Mouse (Mus musculus) forebrain, embryonic 16.5 days (tissue): ENCODE results near the gene Slc8a3. TPM values are rescaled to one million over a fixed set of nuclear protein-coding genes. Genes with fewer than 3 reads are reported as not detected.

Experiments used
- ATAC-seq: fragments of 200-750 bp; cut with Nextera tagmentation; 2 replicates; pipeline ENCODE4 v1.8.0; 2017; ENCODE audit warnings: mild to moderate bottlenecking, moderate library complexity
- H3K27ac ChIP-seq: fragments of 300-500 bp; sonication (generic); 2 replicates; pipeline ENCODE4 v1.5.1; 2014; ENCODE audit warnings: low read length, control low read depth
- H3K27me3 ChIP-seq: fragments of 300-500 bp; sonication (generic); replicated peaks from 2 replicates; pipeline ENCODE4 v1.6.1; 2014; ENCODE audit warnings: low read length; ENCODE audit not compliant: control insufficient read depth, insufficient read depth
- H3K36me3 ChIP-seq: fragments of 300-500 bp; sonication (generic); 2 replicates; pipeline ENCODE4 v1.6.1; 2014; ENCODE audit not compliant: control insufficient read depth, insufficient read depth
- H3K4me1 ChIP-seq: fragments of 300-500 bp; sonication (generic); replicated peaks from 2 replicates; pipeline ENCODE4 v1.6.1; 2014; ENCODE audit warnings: low read length; ENCODE audit not compliant: control insufficient read depth, insufficient read depth
- H3K4me2 ChIP-seq: fragments of 300-500 bp; sonication (generic); 2 replicates; pipeline ENCODE4 v1.6.1; 2014; ENCODE audit warnings: mild to moderate bottlenecking, low read length, control low read depth
- H3K4me3 ChIP-seq: fragments of 300-500 bp; sonication (generic); replicated peaks from 2 replicates; pipeline ENCODE4 v1.5.1; 2014; ENCODE audit warnings: mild to moderate bottlenecking, low read length, control low read depth
- H3K9ac ChIP-seq: fragments of 300-500 bp; sonication (generic); replicated peaks from 2 replicates; pipeline ENCODE4 v1.6.1; 2014; ENCODE audit warnings: low read depth, low read length, control low read depth
- H3K9me3 ChIP-seq: fragments of 300-500 bp; sonication (generic); 2 replicates; pipeline ENCODE4 v1.6.1; 2016; ENCODE audit warnings: low read length; ENCODE audit not compliant: control insufficient read depth
- WGBS: fragments of 180-500 bp; shearing (Covaris S2); extraction: QIAGEN DNeasy Blood & Tissue Kit; methylation state at CpG from one replicate; pipeline ENCODE4 v1.1.7; 2014; 5-methylcytosine and 5-hydroxymethylcytosine counted together
- polyA plus RNA-seq: library from polyadenylated mRNA; unstranded; fragments of >200 nt; fragmentation: Nextera tagmentation; extraction: Ambion mirVana; gene quantifications from 2 replicates; pipeline ENCODE4 v1.2.1, GENCODE M21; 2015

Slc8a3 gene
- polyA plus RNA-seq, 1 experiment from 2014 or later: 7.0 TPM

DNA sequence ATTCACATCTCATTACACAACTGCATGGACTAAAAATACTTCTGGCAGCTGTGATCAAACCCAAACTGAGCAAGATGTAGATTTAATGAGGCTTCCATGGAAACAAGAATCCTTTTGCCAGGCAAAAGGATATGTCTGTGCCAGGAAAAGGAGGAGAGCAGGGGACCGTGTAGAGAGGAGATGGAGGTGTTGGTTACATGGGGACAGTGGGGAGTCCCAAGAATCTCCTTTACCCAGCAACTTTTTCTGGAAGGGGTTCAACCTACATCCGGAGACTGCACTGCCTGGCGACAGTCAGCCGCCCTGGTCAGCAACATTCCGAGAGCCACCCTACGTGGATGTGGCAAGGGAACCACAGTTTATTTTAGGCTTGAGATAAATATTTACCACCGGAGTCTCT is 88.0 kb downstream of the Slc8a3 start:
- Histone ChIP-seq H3K36me3 (no peaks in the 10 kb centered on the region), H3K9ac (no peak overlapping the region), H3K27me3 (no peaks in the 10 kb centered on the region), H3K27ac (no peak overlapping the region), H3K4me2 (no peak overlapping the region), H3K4me3 (no peak overlapping the region), H3K9me3 (no peaks in the 10 kb centered on the region), H3K4me1 (peaks cover 5% of the 10 kb centered on the region; the same call in 1 of the 2 replicates)
- ATAC-seq: 0 out of 2 replicates have a peak, but pooled peaks have one; percentile 23
- 75% methylated on average over 7 of the region's 7 CpGs for WGBS

GRCm38 (mm10) chr12:81244492-81244891 is 88.5 kb downstream of the Slc8a3 start:
- 50% methylated on average over 1 of the region's 1 CpGs for WGBS
- H3K9ac ChIP-seq: no peak overlapping the region

DNA sequence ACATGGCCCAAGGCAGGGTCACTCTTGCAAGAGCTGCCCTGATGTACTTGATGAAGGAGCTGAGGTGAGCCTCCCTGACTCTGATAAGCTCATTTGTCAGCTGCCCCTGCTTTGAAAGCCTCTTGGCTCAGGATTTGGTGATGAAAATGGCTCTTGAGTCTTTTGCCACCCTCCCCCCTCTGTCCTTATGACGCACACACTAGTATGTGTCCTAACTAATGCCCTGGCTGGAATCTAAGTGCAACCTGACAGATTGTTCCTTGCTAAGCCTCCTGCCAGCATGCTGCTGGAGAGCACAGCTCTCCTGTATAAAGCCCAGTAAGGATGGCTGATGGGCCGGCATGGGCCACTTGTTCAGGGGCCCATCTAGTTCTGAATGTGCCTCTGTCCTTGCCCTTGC is 91.3 kb downstream of the Slc8a3 start:
- 89% methylated on average over 2 of the region's 2 CpGs for WGBS
- Histone ChIP-seq H3K4me2 (no peak overlapping the region), H3K9ac (no peak overlapping the region), H3K27me3 (no peaks in the 10 kb centered on the region), H3K4me1 (peaks cover 5% of the 10 kb centered on the region; the same call in 1 of the 2 replicates), H3K9me3 (no peaks in the 10 kb centered on the region), H3K36me3 (no peaks in the 10 kb centered on the region), H3K4me3 (no peak overlapping the region), H3K27ac (no peak overlapping the region)
- ATAC-seq: no peak

More at GRCm38 (mm10) chr12:81244492-81244891, 88.5 kb downstream of the Slc8a3 start:
- Histone ChIP-seq H3K4me3 (no peak overlapping the region), H3K4me2 (no peak overlapping the region), H3K9me3 (no peaks in the 10 kb centered on the region), H3K27me3 (no peaks in the 10 kb centered on the region), H3K27ac (no peak overlapping the region), H3K36me3 (no peaks in the 10 kb centered on the region), H3K4me1 (peaks cover 5% of the 10 kb centered on the region; the same call in 1 of the 2 replicates)
- no peak for ATAC-seq

- WGBS: 64% methylated on average over 4 of the region's 4 CpGs
- no peak overlapping the region for H3K4me3 ChIP-seq
- H3K27ac ChIP-seq: no peak overlapping the region
- ATAC-seq: no peak
- no peaks in the 10 kb centered on the region for H3K36me3 ChIP-seq
- peaks cover 5% of the 10 kb centered on the region; the same call in 1 of the 2 replicates for H3K4me1 ChIP-seq
- no peaks in the 10 kb centered on the region for H3K27me3 ChIP-seq
- H3K9ac ChIP-seq: no peak overlapping the region
- no peak overlapping the region for H3K4me2 ChIP-seq
- no peaks in the 10 kb centered on the region for H3K9me3 ChIP-seq
Measured at GRCm38 (mm10) chr12:81241096-81241495, 91.9 kb downstream of the Slc8a3 start.

DNA sequence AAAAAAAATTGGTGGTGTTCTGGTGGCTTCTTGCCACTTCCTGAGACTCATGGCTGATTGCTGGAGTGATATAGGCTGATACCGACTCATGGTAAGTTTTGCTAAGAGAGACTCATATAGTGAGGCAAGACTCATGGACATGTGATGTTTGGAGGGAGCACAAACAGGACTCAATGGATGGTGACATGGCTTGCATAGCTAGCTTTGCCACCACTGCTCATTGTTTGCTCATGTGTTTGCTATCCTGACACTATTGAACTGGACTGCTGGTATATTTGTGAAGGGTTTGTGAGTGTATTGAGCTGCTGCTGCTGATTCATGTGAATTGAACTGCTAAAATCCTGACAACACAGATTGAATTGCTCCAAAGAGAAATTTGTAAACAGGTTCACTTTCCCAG is 95.8 kb downstream of the Slc8a3 start:
- no peak for ATAC-seq
- no peak overlapping the region for H3K27ac ChIP-seq
- no peaks in the 10 kb centered on the region for H3K27me3 ChIP-seq
- no peaks in the 10 kb centered on the region for H3K4me1 ChIP-seq
- H3K9ac ChIP-seq: no peak overlapping the region
- H3K4me2 ChIP-seq: no peak overlapping the region
- no peak overlapping the region for H3K4me3 ChIP-seq
- WGBS: 100% methylated on average over 1 of the region's 1 CpGs
- H3K9me3 ChIP-seq: no peaks in the 10 kb centered on the region
- H3K36me3 ChIP-seq: no peaks in the 10 kb centered on the region

GRCm38 (mm10) chr12:81235456-81236330 is 97.3 kb downstream of the Slc8a3 start:
- 88% methylated on average over 10 of the region's 10 CpGs for WGBS
- H3K4me2 ChIP-seq: no peak overlapping the region
- ATAC-seq: no peak

GRCm38 (mm10) chr12:81233746-81234380 is 99.1 kb downstream of the Slc8a3 start:
- no peak overlapping the region for H3K9ac ChIP-seq
- ATAC-seq: no peak
- no peak overlapping the region for H3K4me2 ChIP-seq
- H3K27ac ChIP-seq: no peak overlapping the region
- WGBS: 95% methylated on average over 1 of the region's 1 CpGs
- peaks cover under 1% of the 10 kb centered on the region; the same call in 1 of the 2 replicates for H3K4me1 ChIP-seq
- H3K9me3 ChIP-seq: no peaks in the 10 kb centered on the region
- no peaks in the 10 kb centered on the region for H3K36me3 ChIP-seq
- H3K4me3 ChIP-seq: no peak overlapping the region
- H3K27me3 ChIP-seq: no peaks in the 10 kb centered on the region

More at GRCm38 (mm10) chr12:81235456-81236330, 97.3 kb downstream of the Slc8a3 start:
- H3K27me3 ChIP-seq: no peaks in the 10 kb centered on the region
- H3K27ac ChIP-seq: no peak overlapping the region
- H3K4me3 ChIP-seq: no peak overlapping the region
- H3K9me3 ChIP-seq: no peaks in the 10 kb centered on the region
- H3K36me3 ChIP-seq: no peaks in the 10 kb centered on the region
- H3K4me1 ChIP-seq: no peaks in the 10 kb centered on the region
- no peak overlapping the region for H3K9ac ChIP-seq

DNA sequence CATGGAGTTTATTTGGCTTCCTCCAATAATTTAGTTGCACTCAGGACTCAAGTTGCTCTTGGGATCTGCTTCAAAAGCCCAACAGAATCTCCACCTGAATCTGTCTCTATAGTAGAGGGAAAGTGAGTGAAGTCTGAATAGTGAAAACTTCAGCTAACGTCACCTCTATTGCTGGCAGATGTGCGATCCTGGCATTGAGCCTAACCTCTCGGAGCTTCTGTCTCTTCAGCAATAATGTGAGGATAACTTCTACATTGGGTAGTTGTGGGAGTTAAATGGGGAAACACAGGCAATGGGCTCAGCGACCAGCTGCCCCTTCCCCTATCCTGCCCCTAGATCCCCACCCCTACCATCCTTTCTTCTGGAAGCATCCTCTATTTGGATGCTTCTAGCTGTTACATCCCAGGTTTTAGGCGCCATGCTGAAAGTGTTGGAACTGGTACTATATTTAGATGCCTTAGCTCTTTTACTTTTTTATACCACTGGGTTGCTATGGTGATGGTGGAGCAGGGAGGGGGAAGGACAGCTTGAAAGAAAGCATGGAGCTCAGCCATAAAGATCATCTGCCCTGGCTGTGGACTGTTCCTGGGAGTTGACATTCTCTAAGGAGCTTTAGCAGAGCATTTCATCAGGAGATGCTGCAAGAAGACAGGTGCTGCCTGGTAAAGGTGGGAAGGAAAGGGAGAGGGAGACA is 105.1 kb downstream of the Slc8a3 start:
- H3K4me3 ChIP-seq: no peak overlapping the region
- H3K9me3 ChIP-seq: no peaks in the 10 kb centered on the region
- no peaks in the 10 kb centered on the region for H3K36me3 ChIP-seq
- H3K4me1 ChIP-seq: peaks cover 29% of the 10 kb centered on the region
- H3K9ac ChIP-seq: no peak overlapping the region
- peak; percentile 88 for ATAC-seq
- H3K4me2 ChIP-seq: peak overlapping the region; percentile 41
- H3K27me3 ChIP-seq: no peaks in the 10 kb centered on the region
- peak overlapping the region; percentile 87 for H3K27ac ChIP-seq
- 43% methylated on average over 5 of the region's 5 CpGs for WGBS

- H3K4me3 ChIP-seq: no peak overlapping the region
- H3K9me3 ChIP-seq: no peaks in the 10 kb centered on the region
- peak; percentile 63 for ATAC-seq
- H3K36me3 ChIP-seq: no peaks in the 10 kb centered on the region
- H3K27me3 ChIP-seq: no peaks in the 10 kb centered on the region
- 49% methylated on average over 3 of the region's 3 CpGs for WGBS
- H3K27ac ChIP-seq: peak overlapping the region; percentile 52
- no peak overlapping the region for H3K9ac ChIP-seq
- H3K4me1 ChIP-seq: peaks cover 29% of the 10 kb centered on the region
- no peak overlapping the region for H3K4me2 ChIP-seq
Measured at GRCm38 (mm10) chr12:81226590-81226989, 106.4 kb downstream of the Slc8a3 start.
